In the genomic region with DNA sequence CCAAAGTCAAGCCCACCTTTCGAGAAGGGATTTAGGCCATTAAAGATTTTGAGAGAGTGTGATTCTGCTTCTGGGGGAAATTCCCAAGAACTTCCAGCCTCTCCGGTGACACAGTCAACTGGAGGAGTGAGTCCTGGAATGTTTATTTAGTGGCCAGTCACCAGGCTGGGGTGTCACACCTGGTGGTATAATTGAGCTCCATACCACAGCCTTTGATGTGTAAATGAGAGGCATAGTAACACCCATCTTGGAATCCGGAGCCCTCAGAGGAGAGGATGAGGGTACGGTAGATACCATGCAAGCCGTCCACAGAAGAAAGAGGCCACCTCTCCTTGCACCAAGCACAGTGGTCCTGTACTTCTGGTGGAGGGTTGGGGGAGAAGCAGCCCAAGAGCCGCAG, we compare ENCODE assay signal across 16 mouse cellular contexts.
"Had no signal": no experiment of that assay in that cellular context is flagged by ENCODE, and none has a peak within 500 bp of the region (broad histone marks: within the 10 kb centered on the region; RNA-seq: fewer than 3 reads in every experiment).

No protein-coding gene starts in this region.

- DNase-seq: kidney, adult 2 months; layer of hippocampus, adult 9-11 months; liver; lung, adult 2 months; lung, postnatal 14 days; midbrain, embryonic 14.5 days; thymus, postnatal 25 days had no signal

- H3K27ac ChIP-seq: kidney, postnatal 0 days; layer of hippocampus, adult 2 months; limb, embryonic 10.5 days; limb, embryonic 13.5 days; liver, embryonic 12.5 days; liver, embryonic 15.5 days had no signal

- H3K9me3 ChIP-seq: limb, embryonic 10.5 days; limb, embryonic 13.5 days; liver, embryonic 12.5 days; liver, embryonic 15.5 days; megakaryocyte, embryonic 14.5 days had no signal

- H3K9ac ChIP-seq: limb, embryonic 13.5 days; liver, embryonic 12.5 days; liver, embryonic 15.5 days had no signal

- H3K36me3 ChIP-seq: limb, embryonic 10.5 days; limb, embryonic 13.5 days; liver, embryonic 12.5 days; liver, embryonic 15.5 days had no signal

- ATAC-seq: intestine, postnatal 0 days; liver, embryonic 12.5 days had no signal

- H3K4me2 ChIP-seq: limb, embryonic 13.5 days; liver, embryonic 12.5 days; liver, embryonic 15.5 days; midbrain, embryonic 11.5 days had no signal

- H3K27me3 ChIP-seq: limb, embryonic 13.5 days; liver, embryonic 12.5 days; liver, embryonic 15.5 days had no signal

- H3K4me3 ChIP-seq: layer of hippocampus, adult 2 months; limb, embryonic 10.5 days; limb, embryonic 13.5 days; liver, embryonic 12.5 days; liver, embryonic 15.5 days; megakaryocyte, embryonic 14.5 days had no signal
